Mouse (Mus musculus): ENCODE measurements around the gene Fam186b.

The Fam186b gene

GRCm38 (mm10) chr15:99222794-99223584 is 72.7 kb downstream of the Fam186b start:
- no peak for DNase-seq

- no peak for DNase-seq
Observed at GRCm38 (mm10) chr15:99221315-99221952, 74.3 kb downstream of the Fam186b start.
